Mouse (Mus musculus) retina, postnatal 7 days (tissue): ENCODE results near the gene Poldip3.

Experiments used
- DNase-seq: peaks from one replicate; pipeline ENCODE4 v3.0.0-alpha.2; 2012; ENCODE audit warnings: low read depth, low spot score

Gene Poldip3

DNA sequence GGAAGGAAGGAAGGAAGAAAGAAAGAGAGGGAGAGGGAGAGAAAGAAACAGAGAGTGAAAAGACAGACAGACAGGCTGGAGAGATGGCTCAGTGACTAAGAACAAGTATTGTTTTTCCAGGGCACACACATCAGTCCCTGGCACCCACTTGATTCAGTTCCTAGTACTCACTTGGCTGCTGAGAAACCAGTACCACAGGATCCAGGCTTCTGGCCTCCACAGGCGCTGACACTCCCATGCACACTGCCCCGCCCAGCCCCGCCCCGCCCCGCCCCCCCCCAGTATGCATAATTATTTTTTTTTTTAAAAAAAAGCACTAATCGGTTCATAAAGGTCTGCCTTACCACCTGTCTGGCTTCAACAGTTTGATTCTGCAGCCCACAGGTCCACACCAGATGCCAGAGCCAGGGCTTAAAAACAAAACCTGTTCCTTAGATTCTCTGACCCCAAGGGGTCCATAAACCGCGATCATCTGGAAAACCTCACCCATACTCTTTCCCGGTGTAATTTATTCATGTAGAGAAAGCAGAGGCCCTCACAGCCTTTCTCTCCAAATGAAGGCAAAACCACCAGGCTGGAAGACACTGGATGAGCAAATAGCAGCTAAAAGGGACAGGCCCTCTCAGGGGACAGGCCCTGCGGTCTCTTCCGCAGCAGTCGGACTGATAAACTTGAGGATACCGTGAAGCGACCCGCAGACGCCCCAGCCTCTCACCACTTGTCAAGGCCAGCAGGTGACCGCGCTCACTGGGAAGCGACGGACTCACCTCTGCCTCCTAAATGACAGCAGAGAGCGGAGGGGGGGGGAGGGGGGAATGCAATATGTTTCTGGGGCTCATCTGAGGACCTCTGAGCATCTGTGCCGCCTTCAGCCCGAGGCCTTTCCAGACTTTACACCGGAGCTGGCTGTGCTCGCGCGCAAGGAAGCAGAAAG, 60.4 kb downstream of the Poldip3 start:
- no peak for DNase-seq

GRCm38 (mm10) chr15:83086636-83087328, 62.4 kb downstream of the Poldip3 start:
- no peak for DNase-seq

- DNase-seq: no peak
Measured at GRCm38 (mm10) chr15:83085901-83086300, 63.3 kb downstream of the Poldip3 start.

GRCm38 (mm10) chr15:83084022-83084640, 65.1 kb downstream of the Poldip3 start:
- DNase-seq: no peak

GRCm38 (mm10) chr15:83083530-83083929, 65.7 kb downstream of the Poldip3 start:
- DNase-seq: no peak
